Mouse (Mus musculus): Measurements from ENCODE around the gene Trim30b. TPM values are rescaled to one million over a fixed set of nuclear protein-coding genes. Genes with fewer than 3 reads are reported as not detected.
"Not testable (repeated sequence)": the region's sequence is repeated elsewhere in the genome, so short reads cannot be mapped to it uniquely, and the experiment has no call there.

The Trim30b gene
- polyA plus RNA-seq (2012), result not detected in 2 replicates

- no peak for TF ChIP-seq GATA1 (IDR thresholded peaks at IDR 0.05; ENCODE audit: low read length)
Observed at GRCm38 (mm10) chr7:104369736-104370414, at the start of gene Trim30b. Trim30b (minus strand) TSS chr7:104369884.

GRCm38 (mm10) chr7:104404460-104404950 is 34.8 kb upstream of the Trim30b start:
- TF ChIP-seq GATA1 (IDR thresholded peaks at IDR 0.05; ENCODE audit: low read length), result no peak

GRCm38 (mm10) chr7:104401140-104401539 is 31.5 kb upstream of the Trim30b start:
- TF ChIP-seq GATA1 (IDR thresholded peaks at IDR 0.05; ENCODE audit: low read length), result no peak

GRCm38 (mm10) chr7:104400698-104401097 is 31.0 kb upstream of the Trim30b start, which contains the start of gene Trim30c:
Trim30c (minus strand) TSS chr7:104400837.
- TF ChIP-seq GATA1 (IDR thresholded peaks at IDR 0.05; ENCODE audit: low read length), result no peak

- TF ChIP-seq GATA1 (IDR thresholded peaks at IDR 0.05; ENCODE audit: low read length), result no peak
Observed at GRCm38 (mm10) chr7:104398492-104398891, 28.8 kb upstream of the Trim30b start.

- no peak for TF ChIP-seq GATA1 (IDR thresholded peaks at IDR 0.05; ENCODE audit: low read length)
Observed at GRCm38 (mm10) chr7:104366339-104366738, 3.3 kb downstream of the Trim30b start.

- TF ChIP-seq GATA1 (IDR thresholded peaks at IDR 0.05; ENCODE audit: low read length), result no peak
Observed at GRCm38 (mm10) chr7:104353600-104353967, 16.1 kb downstream of the Trim30b start.

- no peak for TF ChIP-seq GATA1 (IDR thresholded peaks at IDR 0.05; ENCODE audit: low read length)
Observed at GRCm38 (mm10) chr7:104352717-104353599, 16.7 kb downstream of the Trim30b start, which contains the start of gene Trim12c. Trim12c (minus strand) TSS chr7:104353362.

- not testable (repeated sequence) for TF ChIP-seq GATA1 (IDR thresholded peaks at IDR 0.05; ENCODE audit: low read length)
Observed at GRCm38 (mm10) chr7:104329171-104329570, 40.5 kb downstream of the Trim30b start, which contains the start of gene Trim34b. Trim34b (plus strand) TSS chr7:104329471.

- TF ChIP-seq GATA1 (IDR thresholded peaks at IDR 0.05; ENCODE audit: low read length), result no peak
Observed at GRCm38 (mm10) chr7:104322028-104322427, 47.7 kb downstream of the Trim30b start.

- TF ChIP-seq GATA1 (IDR thresholded peaks at IDR 0.05; ENCODE audit: low read length), result not testable (repeated sequence)
Observed at GRCm38 (mm10) chr7:104315369-104316080, 54.2 kb downstream of the Trim30b start, which contains the start of gene Trim12a. Trim12a (minus strand) TSS chr7:104315466.

- TF ChIP-seq GATA1 (IDR thresholded peaks at IDR 0.05; ENCODE audit: low read length), result no peak
Observed at GRCm38 (mm10) chr7:104314796-104315353, 54.8 kb downstream of the Trim30b start.

Other genes starting within 250 kb of the Trim30b start
- gene Ubqln5, start 240.1 kb downstream of the Trim30b start, polyA plus RNA-seq (2012), result not detected in 2 replicates
- not detected in 2 replicates for gene Olfr643, start 232.5 kb downstream of the Trim30b start, polyA plus RNA-seq (2012)
- not detected in 2 replicates for gene Ubqln3, start 226.6 kb downstream of the Trim30b start, polyA plus RNA-seq (2012)
- not detected in 2 replicates for gene Ubqlnl, start 219.3 kb downstream of the Trim30b start, polyA plus RNA-seq (2012)
- gene Olfm5, start 205.1 kb downstream of the Trim30b start, polyA plus RNA-seq (2012), result not detected in 2 replicates
- gene Olfr648, start 186.5 kb downstream of the Trim30b start, polyA plus RNA-seq (2012), result not detected in 2 replicates
- gene Olfr649, start 173.9 kb downstream of the Trim30b start, polyA plus RNA-seq (2012), result not detected in 2 replicates
- gene Trim6, start 151.1 kb downstream of the Trim30b start, polyA plus RNA-seq (2012), result not detected in 2 replicates
- gene Trim34a, start 125.4 kb downstream of the Trim30b start, polyA plus RNA-seq (2012), result 0.09 and 0.11 TPM in 2 replicates
- gene Trim5, start 81.8 kb downstream of the Trim30b start, polyA plus RNA-seq (2012), result not detected in 2 replicates
- gene Trim12a, start 54.4 kb downstream of the Trim30b start, polyA plus RNA-seq (2012), result not detected in 2 replicates
- gene Trim34b, start 40.4 kb downstream of the Trim30b start, polyA plus RNA-seq (2012), result 0.09 and 0.14 TPM in 2 replicates
- 1.2 and 1.5 TPM in 2 replicates for gene Trim12c, start 16.5 kb downstream of the Trim30b start, polyA plus RNA-seq (2012)
- gene Trim30c, start 31.0 kb upstream of the Trim30b start, polyA plus RNA-seq (2012), result not detected in 2 replicates
- not detected in 2 replicates for gene Trim30a, start 95.3 kb upstream of the Trim30b start, polyA plus RNA-seq (2012)
- gene Trim30d, start 138.0 kb upstream of the Trim30b start, polyA plus RNA-seq (2012), result not detected in 2 replicates
- not detected in 2 replicates for gene Olfr651, start 180.2 kb upstream of the Trim30b start, polyA plus RNA-seq (2012)
- gene Olfr652, start 191.0 kb upstream of the Trim30b start, polyA plus RNA-seq (2012), result not detected in 2 replicates
- not detected in 2 replicates for gene Olfr653, start 207.4 kb upstream of the Trim30b start, polyA plus RNA-seq (2012)
- not detected in 2 replicates for gene Olfr654, start 217.1 kb upstream of the Trim30b start, polyA plus RNA-seq (2012)
- not detected in 2 replicates for gene Olfr655, start 231.9 kb upstream of the Trim30b start, polyA plus RNA-seq (2012)
- gene Olfr656, start 244.1 kb upstream of the Trim30b start, polyA plus RNA-seq (2012), result not detected in 2 replicates

Data from G1E-ER4 (cell line).